Mouse (Mus musculus) MEL (cell line): Measurements from ENCODE around the gene Pcca. TPM values are rescaled to one million over a fixed set of nuclear protein-coding genes. Genes with fewer than 3 reads are reported as not detected.

Experiments
- DNase-seq: peaks from one replicate; pipeline ENCODE4 v3.0.0; 2011; ENCODE audit warnings: low read depth, low spot score
- H3K27ac ChIP-seq: 2 replicates; pipeline ENCODE4 v1.5.1; 2012; ENCODE audit warnings: low read depth, mild to moderate bottlenecking, control low read depth, low read length, moderate library complexity; ENCODE audit not compliant: control insufficient read depth
- H3K27me3 ChIP-seq, 2 experiments: fragments of 150-350 bp in 1 of 2; sonication (generic) in 1 of 2; 2 replicates each; pipeline ENCODE4 v1.6.1; 2012; ENCODE audit warnings: low read length in 2 of 2, mild to moderate bottlenecking in 2 of 2, improper control_type of control experiment in 1 of 2, moderate library complexity in 1 of 2; ENCODE audit not compliant: insufficient read depth in 2 of 2, control insufficient read depth in 1 of 2
- H3K36me3 ChIP-seq, 2 experiments: 2 replicates each; pipeline ENCODE4 v1.6.1; 2012 to 2014; ENCODE audit warnings: low read length in 2 of 2, improper control_type of control experiment in 1 of 2, inconsistent platforms in 1 of 2, mild to moderate bottlenecking in 1 of 2; ENCODE audit not compliant: insufficient read depth in 2 of 2, control insufficient read depth in 1 of 2
- H3K4me1 ChIP-seq, 2 experiments: fragments of 150-350 bp in 1 of 2; sonication (generic) in 1 of 2; 2 replicates each; pipeline ENCODE4 v1.6.1; 2012; ENCODE audit warnings: low read length in 2 of 2, improper control_type of control experiment in 1 of 2, mild to moderate bottlenecking in 1 of 2; ENCODE audit not compliant: insufficient read depth in 2 of 2, control insufficient read depth in 1 of 2
- H3K4me3 ChIP-seq, 2 experiments: fragments of 150-350 bp in 1 of 2; sonication (generic) in 1 of 2; 2 replicates each; pipeline ENCODE4 v1.5.1; 2012; ENCODE audit warnings: low read depth in 2 of 2, low read length in 2 of 2, mild to moderate bottlenecking in 2 of 2, moderate library complexity in 2 of 2, control low read depth in 1 of 2, improper control_type of control experiment in 1 of 2; ENCODE audit not compliant: control insufficient read depth in 1 of 2, insufficient read depth in 1 of 2
- H3K79me2 ChIP-seq: 2 replicates; pipeline ENCODE4 v1.6.1; 2012; ENCODE audit warnings: mild to moderate bottlenecking, low read length, moderate library complexity; ENCODE audit not compliant: control insufficient read depth, poor library complexity, insufficient read depth
- H3K9ac ChIP-seq: 2 replicates; pipeline ENCODE4 v1.6.1; 2012; ENCODE audit warnings: low read depth, mild to moderate bottlenecking, control low read depth, low read length, moderate library complexity; ENCODE audit not compliant: control insufficient read depth, poor library complexity, severe bottlenecking
- H3K9me3 ChIP-seq: fragments of 150-350 bp; sonication (generic); replicated peaks from 2 replicates; pipeline ENCODE4 v1.6.1; 2012; ENCODE audit warnings: mild to moderate bottlenecking, low read length, improper control_type of control experiment, moderate library complexity; ENCODE audit not compliant: insufficient read depth
- BHLHE40 ChIP-seq: IDR thresholded peaks from 2 replicates; pipeline ENCODE4 v1.6.1; 2012; ENCODE audit warnings: low read depth, mild to moderate bottlenecking, inconsistent platforms, low read length, improper control_type of control experiment, borderline replicate concordance
- CHD2 ChIP-seq: IDR thresholded peaks from 2 replicates; pipeline ENCODE4 v1.6.1; 2011; ENCODE audit warnings: low read length, improper control_type of control experiment
- E2F4 ChIP-seq: IDR thresholded peaks from 2 replicates; pipeline ENCODE4 v1.6.1; 2011; ENCODE audit warnings: low read depth, low read length, improper control_type of control experiment, borderline replicate concordance
- ELF1 ChIP-seq: IDR thresholded peaks from 2 replicates; pipeline ENCODE4 v1.6.1; 2014; ENCODE audit warnings: low read depth, mild to moderate bottlenecking, inconsistent platforms, low read length, improper control_type of control experiment, moderate library complexity
- GABPA ChIP-seq: IDR thresholded peaks from 2 replicates; pipeline ENCODE4 v1.6.1; 2012; ENCODE audit warnings: low read depth, mild to moderate bottlenecking, inconsistent platforms, low read length, improper control_type of control experiment, moderate library complexity
- JUND ChIP-seq: IDR thresholded peaks from 2 replicates; pipeline ENCODE4 v1.6.1; 2011; ENCODE audit warnings: low read depth, mild to moderate bottlenecking, improper control_type of control experiment, low read length
- MAFK ChIP-seq: IDR thresholded peaks from 2 replicates; pipeline ENCODE4 v1.6.1; 2011; ENCODE audit warnings: low read depth, mild to moderate bottlenecking, low read length, improper control_type of control experiment, borderline replicate concordance
- MAX ChIP-seq: IDR thresholded peaks from 2 replicates; pipeline ENCODE4 v1.6.1; 2011; ENCODE audit warnings: low read length, improper control_type of control experiment
- MEF2A ChIP-seq: IDR thresholded peaks from 2 replicates; pipeline ENCODE4 v1.6.1; 2014; ENCODE audit warnings: low read depth, mild to moderate bottlenecking, inconsistent platforms, low read length, improper control_type of control experiment; ENCODE audit not compliant: poor library complexity, insufficient replicate concordance, severe bottlenecking; ENCODE audit errors: extremely low read depth
- MYC ChIP-seq: IDR thresholded peaks from 2 replicates; pipeline ENCODE4 v1.6.1; 2011; ENCODE audit warnings: low read depth, mild to moderate bottlenecking, low read length, improper control_type of control experiment, moderate library complexity
- NRF1 ChIP-seq: IDR thresholded peaks from 2 replicates; pipeline ENCODE4 v1.6.1; 2014; ENCODE audit warnings: low read depth, mild to moderate bottlenecking, inconsistent platforms, low read length, improper control_type of control experiment, moderate library complexity; ENCODE audit not compliant: poor library complexity, insufficient read depth, severe bottlenecking
- POLR2A ChIP-seq, 2 experiments: IDR thresholded peaks; 2 replicates each; pipeline ENCODE4 v1.6.1; 2011 to 2012; ENCODE audit warnings: low read length in 2 of 2, mild to moderate bottlenecking in 2 of 2, control low read depth in 1 of 2, improper control_type of control experiment in 1 of 2, low read depth in 1 of 2, moderate library complexity in 1 of 2; ENCODE audit not compliant: control insufficient read depth in 1 of 2, insufficient read depth in 1 of 2, poor library complexity in 1 of 2
- RAD21 ChIP-seq: IDR thresholded peaks from 2 replicates; pipeline ENCODE4 v1.6.1; 2011; ENCODE audit warnings: mild to moderate bottlenecking, low read depth, low read length, improper control_type of control experiment
- RCOR1 ChIP-seq: IDR thresholded peaks from 2 replicates; pipeline ENCODE4 v1.6.1; 2012; ENCODE audit warnings: low read depth, mild to moderate bottlenecking, inconsistent platforms, low read length, improper control_type of control experiment
- SIN3A ChIP-seq: IDR thresholded peaks from 2 replicates; pipeline ENCODE4 v1.6.1; 2012; ENCODE audit warnings: low read length, improper control_type of control experiment, inconsistent platforms
- TAL1 ChIP-seq: IDR thresholded peaks from 2 replicates; pipeline ENCODE4 v1.6.1; 2012; ENCODE audit warnings: mild to moderate bottlenecking, inconsistent platforms, low read length, moderate library complexity, mixed read lengths
- TBP ChIP-seq: IDR thresholded peaks from 2 replicates; pipeline ENCODE4 v1.8.0; 2011; ENCODE audit warnings: low read depth, low read length, improper control_type of control experiment
- TCF12 ChIP-seq: IDR thresholded peaks from 2 replicates; pipeline ENCODE4 v1.6.1; 2014; ENCODE audit warnings: low read depth, mild to moderate bottlenecking, inconsistent platforms, low read length, improper control_type of control experiment, moderate library complexity
- USF1 ChIP-seq: IDR thresholded peaks from 2 replicates; pipeline ENCODE4 v1.6.1; 2014; ENCODE audit warnings: low read depth, mild to moderate bottlenecking, inconsistent platforms, low read length, improper control_type of control experiment, moderate library complexity
- ZKSCAN1 ChIP-seq: IDR thresholded peaks from 2 replicates; pipeline ENCODE4 v1.6.1; 2012; ENCODE audit warnings: low read depth, mild to moderate bottlenecking, inconsistent platforms, low read length, improper control_type of control experiment, moderate library complexity
- ZMIZ1 ChIP-seq: IDR thresholded peaks from 2 replicates; pipeline ENCODE4 v1.6.1; 2012; ENCODE audit warnings: low read depth, mild to moderate bottlenecking, inconsistent platforms, low read length, improper control_type of control experiment, moderate library complexity
- ZNF384 ChIP-seq: IDR thresholded peaks from 2 replicates; pipeline ENCODE4 v1.6.1; 2012; ENCODE audit warnings: low read depth, mild to moderate bottlenecking, inconsistent platforms, low read length, improper control_type of control experiment
- polyA plus RNA-seq, 2 experiments: library from polyadenylated mRNA; stranded (reverse) in 1 of 2; unstranded in 1 of 2; fragments of >175 nt in 1 of 2; fragments of >200 nt in 1 of 2; gene quantifications; 2 replicates each; pipeline versions ENCODE4 v1.2.1 to v1.2.4; 2012; ENCODE audit warnings: low replicate concordance in 2 of 2, low read depth in 1 of 2; ENCODE audit not compliant: insufficient read length in 2 of 2, insufficient read depth in 1 of 2, missing spikeins in 1 of 2
- total RNA-seq: library from RNA; depleted of rRNA; stranded (reverse); fragments of 300-350 nt; gene quantifications from 2 replicates; pipeline ENCODE4 v1.2.3, GENCODE M21; 2012

The Pcca gene
- total and polyA plus RNA-seq, 3 experiments, result 21.2 to 22.7 TPM; not detected in 1

DNA sequence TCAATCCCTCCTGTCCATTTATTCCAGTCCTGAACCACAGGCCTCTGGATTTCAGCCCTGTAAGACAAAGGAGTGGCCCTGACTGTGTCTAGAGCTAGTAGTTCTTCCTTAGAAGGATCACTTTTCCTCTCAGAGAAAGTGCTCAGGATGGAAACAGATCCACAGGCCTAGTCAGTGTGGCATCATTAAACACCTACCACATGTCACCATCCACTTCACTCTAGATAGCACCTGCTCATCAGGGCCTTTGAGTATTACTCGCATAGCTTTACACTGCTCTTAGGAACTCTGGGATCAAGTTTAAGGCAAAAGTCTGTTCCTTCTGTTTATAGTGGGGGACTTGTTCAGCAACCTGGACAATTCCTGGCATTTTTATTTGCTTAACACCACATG is 354.4 kb downstream of the Pcca start:
- TF ChIP-seq TBP (no peak), USF1 (no peak)
- TF ChIP-seq, all 39 proteins: peak for 0
- H3K36me3 ChIP-seq, result peaks cover 0 to 15% of the 10 kb centered on the region in 2 experiments; a peak in 3 of 4 replicates

DNA sequence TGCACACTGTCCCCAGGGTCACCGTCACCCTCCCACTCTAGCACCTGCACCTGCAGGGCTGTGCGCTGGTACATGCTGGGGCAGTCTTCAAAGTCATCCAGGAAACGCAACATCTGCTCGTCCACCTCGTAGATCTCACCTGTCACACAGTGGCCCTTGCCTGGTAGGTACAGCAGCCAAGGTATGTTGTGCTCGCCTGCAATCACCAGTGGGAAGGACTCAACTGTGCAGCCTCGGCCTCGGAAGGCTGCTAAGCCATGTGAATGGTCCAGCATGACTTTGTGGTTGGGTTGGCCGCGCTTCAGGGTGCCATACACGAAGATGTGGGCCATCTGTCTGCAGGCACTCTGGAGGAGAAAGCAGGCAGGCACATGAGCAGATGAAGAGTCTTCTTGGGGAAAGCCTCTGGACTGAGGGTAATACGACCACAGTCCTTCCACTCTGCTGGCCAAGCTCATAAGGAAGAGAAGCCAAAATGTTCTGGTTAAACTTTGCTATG is 357.4 kb downstream of the Pcca start:
- H3K9me3 ChIP-seq, result no peaks in the 10 kb centered on the region
- H3K4me1 ChIP-seq, result peaks cover 7 to 13% of the 10 kb centered on the region in 2 experiments
- no peaks in the 10 kb centered on the region for H3K27me3 ChIP-seq
- DNase-seq, result no peak
- no peak overlapping the region for H3K27ac ChIP-seq
- H3K9ac ChIP-seq, result no peak overlapping the region
- peaks cover 0 to 15% of the 10 kb centered on the region in 2 experiments; a peak in 3 of 4 replicates for H3K36me3 ChIP-seq
- H3K4me3 ChIP-seq, result no peak overlapping the region
- H3K79me2 ChIP-seq, result no peaks in the 10 kb centered on the region
- TF ChIP-seq TAL1 (no peak), TCF12 (no peak), TBP (no peak), BHLHE40 (no peak), ELF1 (no peak), CHD2 (no peak), ZNF384 (no peak)

More for the DNA sequence above, 354.4 kb downstream of the Pcca start:
- Histone ChIP-seq H3K9ac (no peak overlapping the region), H3K79me2 (no peaks in the 10 kb centered on the region), H3K4me3 (no peak overlapping the region), H3K27ac (no peak overlapping the region), H3K4me1 (peaks cover 7 to 13% of the 10 kb centered on the region in 2 experiments), H3K9me3 (no peaks in the 10 kb centered on the region), H3K27me3 (no peaks in the 10 kb centered on the region)
- no peak for DNase-seq

DNA sequence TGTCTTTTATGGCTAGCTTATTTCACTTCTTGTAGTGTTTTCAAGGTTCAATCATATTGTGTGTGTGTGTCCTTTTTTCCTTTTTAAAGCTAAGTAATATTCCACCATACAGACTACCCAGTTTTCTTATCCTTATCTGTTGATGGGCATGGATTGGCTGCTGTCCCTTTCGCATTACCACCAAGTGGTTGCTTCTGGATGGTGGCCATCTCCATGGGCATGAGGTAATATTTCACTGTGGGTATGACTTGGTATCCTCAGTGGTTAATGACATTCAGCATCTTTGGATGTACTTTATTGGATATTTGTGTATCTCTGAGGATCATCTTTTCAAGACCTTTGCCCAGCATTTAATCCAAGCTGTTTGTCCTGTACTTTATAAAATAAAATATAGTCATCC is 362.0 kb downstream of the Pcca start:
- H3K79me2 ChIP-seq, result no peaks in the 10 kb centered on the region
- no peak overlapping the region for H3K4me3 ChIP-seq
- no peaks in the 10 kb centered on the region for H3K27me3 ChIP-seq
- no peak for TF ChIP-seq SIN3A
- no peak for TF ChIP-seq ZKSCAN1
- TF ChIP-seq TBP, result no peak
- no peak for TF ChIP-seq RAD21
- no peak for TF ChIP-seq MAFK
- TF ChIP-seq JUND, result no peak
- no peak for TF ChIP-seq POLR2A (IDR thresholded peaks at IDR 0.05; ENCODE audit: control insufficient read depth in 1 of 2, insufficient read depth in 1 of 2, low read depth in 1 of 2, low read length in 2 of 2, poor library complexity in 1 of 2)
- no peak for TF ChIP-seq E2F4
- TF ChIP-seq ZMIZ1, result no peak
- no peak for TF ChIP-seq MEF2A
- no peak for TF ChIP-seq ZNF384
- TF ChIP-seq MAX, result no peak
- TF ChIP-seq MYC, result no peak
- no peak for TF ChIP-seq RCOR1
- TF ChIP-seq GABPA, result no peak
- TF ChIP-seq NRF1, result no peak
- H3K36me3 ChIP-seq, result peaks cover 0 to 2% of the 10 kb centered on the region in 2 experiments; a peak in 2 of 4 replicates
- no peaks in the 10 kb centered on the region for H3K4me1 ChIP-seq
- H3K27ac ChIP-seq, result no peak overlapping the region
- no peak overlapping the region for H3K9ac ChIP-seq
- no peaks in the 10 kb centered on the region for H3K9me3 ChIP-seq
- no peak for DNase-seq
